Mouse (Mus musculus): ENCODE measurements around the gene Chrm3.

Chrm3 gene

DNA sequence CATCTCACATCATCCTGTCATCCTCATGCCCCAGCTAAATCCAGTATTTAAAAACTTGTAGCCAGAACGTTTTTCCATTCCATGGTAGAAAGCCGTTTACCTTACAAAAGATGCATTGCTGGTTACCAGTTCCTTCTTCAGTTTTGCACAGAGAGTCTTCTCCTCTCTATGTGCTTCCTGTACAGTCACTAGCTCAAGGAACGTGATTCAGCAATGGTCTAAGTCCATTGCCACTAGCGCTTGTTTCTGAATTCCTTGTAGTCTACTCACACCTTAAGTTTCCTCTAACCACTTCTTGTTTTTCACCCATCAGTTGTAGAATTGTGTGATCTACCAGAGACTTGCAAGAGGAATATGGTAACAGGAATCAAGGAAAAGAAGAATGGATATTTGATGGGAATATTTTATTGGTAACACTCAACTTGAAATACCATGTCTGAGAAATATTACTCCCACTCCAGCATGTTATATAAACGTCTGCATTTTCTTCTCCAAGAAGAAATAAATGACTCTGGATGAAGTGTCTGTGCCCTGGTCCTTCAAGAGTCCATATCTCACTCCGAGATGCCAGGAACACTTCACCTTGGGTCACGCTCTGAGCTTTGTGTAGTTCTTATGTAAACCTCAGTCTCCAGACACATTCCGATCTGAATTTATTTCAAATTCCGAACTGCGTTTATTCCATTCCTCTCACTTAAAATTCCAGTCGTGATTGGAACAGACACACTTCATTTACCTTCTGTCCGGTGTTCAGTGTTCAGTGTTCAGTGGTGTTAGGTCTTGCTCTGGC, 293.6 kb downstream of the Chrm3 start:
- peak; percentile 16 for DNase-seq

DNA sequence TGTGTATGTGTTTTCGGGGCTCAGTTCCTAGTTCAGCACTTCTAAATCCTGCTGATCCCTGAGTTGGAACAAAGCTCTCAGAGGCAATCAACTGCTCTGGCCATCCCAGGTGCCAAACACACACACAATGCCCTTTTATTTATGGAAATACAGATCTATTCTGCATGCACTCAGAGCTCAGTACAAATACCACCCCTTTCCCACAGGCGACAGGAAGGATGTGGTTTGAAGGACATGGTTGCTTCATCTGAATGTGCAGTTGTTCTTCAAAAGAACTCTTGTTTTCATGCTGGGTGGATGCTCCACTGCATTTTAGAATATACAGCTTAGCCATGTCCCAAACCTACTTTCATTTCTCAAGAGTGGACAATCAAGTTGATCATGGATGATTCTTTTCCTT, 294.9 kb downstream of the Chrm3 start:
- DNase-seq, result peak; percentile 70

DNA sequence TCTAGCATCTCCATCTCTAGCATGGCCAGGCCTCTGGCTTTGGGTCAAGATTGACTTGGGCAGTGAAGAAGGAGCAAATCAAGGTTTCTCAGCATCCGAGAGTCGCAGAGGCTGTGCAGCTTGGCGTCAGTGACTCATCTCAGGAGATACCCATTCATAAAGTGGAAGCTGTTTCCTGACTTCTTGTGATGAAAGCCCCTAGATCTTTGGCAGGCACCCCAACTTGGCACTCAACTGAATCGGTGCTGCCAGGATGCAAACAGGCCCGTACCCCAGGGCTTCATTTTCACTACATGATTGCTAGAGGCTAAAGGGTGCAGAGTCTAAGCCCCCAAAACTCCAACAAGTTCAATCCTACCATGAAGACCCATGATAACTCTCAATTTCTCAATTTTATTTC, 298.0 kb downstream of the Chrm3 start:
- DNase-seq, result no peak

DNA sequence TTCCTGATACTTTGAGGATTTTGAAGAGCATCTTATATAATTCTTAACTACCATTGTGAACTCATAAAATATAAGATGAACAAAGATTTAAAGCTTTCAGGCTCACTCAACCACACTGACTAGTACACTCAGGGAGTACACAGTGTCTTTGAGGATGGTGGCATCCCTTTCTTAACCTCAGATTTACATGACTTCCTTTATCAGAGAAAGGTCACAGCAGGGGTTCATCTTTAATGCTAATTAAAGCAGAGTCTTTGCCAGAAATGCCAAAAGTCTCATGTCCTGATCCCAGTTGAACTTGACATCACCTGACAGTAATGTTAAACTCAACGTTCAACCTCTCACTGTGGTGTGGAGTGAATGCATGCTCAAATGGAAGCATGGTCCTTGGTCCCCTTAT, 301.7 kb downstream of the Chrm3 start:
- DNase-seq, result no peak

DNA sequence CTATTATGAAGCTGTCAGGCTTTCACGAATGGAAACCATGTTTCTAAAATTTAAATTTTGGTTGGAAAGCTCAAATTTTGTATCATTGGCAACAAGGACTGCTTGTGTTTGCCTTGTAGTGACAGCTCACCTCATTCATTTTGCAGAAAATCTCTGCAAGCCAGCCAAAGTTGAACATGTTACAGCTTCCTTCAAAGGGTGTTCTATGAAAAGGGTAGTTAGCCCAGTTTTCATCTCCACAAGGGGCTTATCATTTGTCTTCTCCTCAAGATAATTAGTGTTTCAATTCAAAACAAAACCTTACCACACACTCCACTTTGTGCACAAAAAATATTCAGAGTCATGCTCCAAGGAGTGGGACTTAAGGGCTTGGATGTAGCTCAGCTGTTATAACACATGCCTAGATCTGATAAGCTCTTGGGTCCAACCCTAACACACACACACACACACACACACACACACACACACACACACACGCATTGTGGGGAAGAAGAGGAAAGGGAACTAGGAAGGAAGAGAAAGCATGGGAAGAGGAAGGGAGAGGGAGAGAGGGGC, 302.9 kb downstream of the Chrm3 start:
- no peak for DNase-seq

DNA sequence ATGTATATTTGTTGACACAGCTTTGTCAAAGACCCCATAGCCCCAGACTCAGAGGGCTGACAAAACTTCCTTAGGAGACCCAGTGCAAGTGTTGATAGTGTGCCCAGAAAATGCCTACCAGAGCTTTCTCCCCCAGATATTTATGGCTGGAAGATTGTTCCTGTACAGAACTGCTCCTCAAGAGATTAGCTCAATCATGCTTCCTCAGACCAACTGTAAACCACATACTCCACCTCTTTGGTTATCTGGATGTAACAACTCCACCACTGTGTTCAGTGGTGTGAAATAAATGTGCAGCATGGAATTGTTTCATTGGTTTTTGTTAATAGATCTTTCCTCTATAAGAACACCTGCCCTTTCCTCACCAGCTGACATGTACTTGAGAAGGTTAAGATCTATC, 306.6 kb downstream of the Chrm3 start:
- DNase-seq, result no peak

DNA sequence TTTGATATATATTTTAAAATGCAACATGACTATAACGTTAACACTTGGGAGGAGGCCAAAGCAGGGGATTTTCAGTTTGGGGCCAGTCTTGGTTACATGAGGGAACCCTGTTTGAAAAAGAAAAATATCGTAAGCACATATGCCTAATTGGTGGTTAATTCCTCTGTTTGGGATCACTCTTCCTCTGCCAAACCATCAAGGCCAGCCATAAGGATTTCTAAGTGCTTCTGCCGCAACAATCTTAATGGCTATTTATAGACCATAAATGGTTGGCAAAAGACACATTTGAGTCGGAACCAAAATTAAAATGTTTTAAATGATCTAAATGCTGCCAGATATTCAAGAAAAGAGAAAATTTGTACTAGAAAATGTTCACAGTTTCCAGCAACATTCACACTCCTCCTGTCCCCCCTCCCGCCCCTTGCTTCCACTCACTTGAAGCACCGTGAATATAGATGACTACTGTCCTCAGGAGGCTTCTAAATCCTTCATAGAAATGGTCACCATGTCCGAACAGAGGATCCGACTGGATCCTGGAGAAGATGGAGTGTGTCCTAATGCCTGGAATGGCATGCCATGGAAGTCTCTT, 307.3 kb downstream of the Chrm3 start:
- no peak for DNase-seq

DNA sequence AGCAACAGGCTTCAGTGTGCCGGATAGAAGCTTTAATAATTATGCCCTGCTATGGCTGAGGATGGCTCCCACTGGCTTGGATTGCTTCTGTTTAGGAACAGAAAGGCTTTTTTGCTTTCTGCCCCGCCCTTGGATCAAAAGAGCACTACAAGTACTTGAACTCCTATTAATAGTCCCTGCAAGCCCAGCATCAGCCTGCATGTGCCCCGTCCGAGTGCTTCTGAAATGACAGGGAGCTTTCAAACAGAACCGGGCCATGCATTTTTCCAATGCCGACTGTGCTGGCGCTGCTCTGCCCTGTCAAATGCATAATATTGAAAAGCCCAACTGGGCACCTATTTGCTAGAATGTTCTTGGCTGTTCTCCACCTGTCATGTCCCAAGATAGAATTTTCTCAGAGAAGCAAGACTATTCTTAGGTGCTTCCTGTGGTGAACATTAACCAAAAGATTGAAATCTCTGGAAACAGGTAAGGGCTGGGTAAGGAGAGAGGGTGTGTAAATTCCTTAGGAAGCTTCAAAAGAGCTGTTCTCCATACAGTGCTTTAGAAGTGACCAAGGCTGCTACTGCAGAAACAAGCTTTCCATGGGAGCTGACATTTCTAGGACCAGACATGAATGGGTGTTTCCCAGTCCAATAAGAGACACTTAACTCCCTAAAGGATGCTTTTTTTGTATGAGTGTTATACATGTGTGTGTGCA, 314.8 kb downstream of the Chrm3 start:
- no peak for DNase-seq

DNA sequence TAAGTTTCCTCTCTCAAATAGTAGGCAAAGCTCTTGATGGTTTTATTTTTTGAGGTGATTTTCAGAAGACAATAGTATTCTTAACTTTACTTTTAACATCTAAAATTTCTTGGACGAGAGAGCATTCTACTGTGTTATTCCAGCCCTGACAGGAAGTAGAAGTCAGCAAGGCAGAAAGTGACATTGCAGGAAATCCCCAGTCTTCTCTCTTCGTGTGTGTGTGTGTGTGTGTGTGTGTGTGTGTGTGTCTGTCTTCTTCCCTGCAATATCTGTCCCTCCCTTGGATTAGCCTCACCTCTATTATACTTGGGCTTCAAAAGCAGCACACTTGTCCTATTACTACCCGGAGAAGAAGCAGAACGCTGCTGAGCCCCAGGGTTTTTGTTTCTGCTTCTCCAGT, 316.6 kb downstream of the Chrm3 start:
- DNase-seq, result no peak

DNA sequence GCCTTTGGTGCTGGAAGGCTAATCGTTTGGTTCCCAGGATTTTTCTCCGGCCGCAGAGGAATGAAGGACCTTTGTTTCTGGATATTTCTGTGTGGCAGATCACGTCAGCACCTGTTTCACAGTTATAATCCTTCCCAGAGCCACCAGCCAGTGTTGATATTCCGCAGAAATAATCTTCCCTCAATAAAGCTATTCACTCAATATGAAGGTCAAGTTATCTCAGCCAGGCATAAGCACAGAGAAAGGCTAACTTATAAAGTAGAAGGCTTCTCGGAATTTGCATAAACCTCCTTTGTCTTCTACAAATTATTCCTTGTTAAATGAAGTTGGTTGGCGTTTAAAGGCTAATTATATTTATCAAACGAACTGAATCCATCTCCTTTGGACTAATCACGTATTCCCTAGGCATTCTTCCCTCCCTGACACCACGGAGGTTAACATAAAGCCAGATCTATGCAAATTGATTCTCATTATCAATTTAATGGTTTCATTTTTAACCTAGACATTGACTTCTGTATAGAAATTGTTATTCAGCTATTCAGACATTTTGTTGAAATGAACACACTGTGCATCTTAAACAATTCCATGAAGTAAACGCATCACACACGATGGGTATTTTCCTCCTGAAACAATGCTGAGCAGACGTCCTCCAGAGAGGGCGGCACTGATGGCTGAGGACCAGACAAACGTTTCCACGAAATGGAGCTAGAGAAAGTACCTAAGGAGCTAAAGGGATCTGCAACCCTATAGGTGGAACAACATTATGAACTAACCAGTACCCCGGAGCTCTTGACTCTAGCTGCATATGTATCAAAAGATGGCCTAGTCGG, 326.9 kb downstream of the Chrm3 start:
- DNase-seq, result no peak

DNA sequence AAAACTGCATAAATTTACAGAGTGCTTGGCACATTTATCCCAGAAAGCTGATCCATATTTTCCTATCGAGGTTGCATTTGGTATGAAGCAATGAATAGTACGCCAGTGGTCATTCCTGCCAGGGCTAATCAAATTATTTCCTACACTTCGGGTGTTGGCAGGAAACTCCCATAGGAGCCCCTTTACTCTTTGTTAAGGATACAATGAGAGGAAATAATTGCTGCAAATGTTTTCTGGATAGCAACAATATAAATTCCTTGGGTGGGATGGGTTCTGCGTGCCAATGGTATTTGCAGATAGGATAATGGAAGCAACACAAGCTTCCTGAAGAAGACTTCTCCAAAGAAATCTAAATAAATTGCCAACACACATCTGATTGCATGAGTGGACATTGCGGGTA, 329.1 kb downstream of the Chrm3 start:
- DNase-seq, result no peak

DNA sequence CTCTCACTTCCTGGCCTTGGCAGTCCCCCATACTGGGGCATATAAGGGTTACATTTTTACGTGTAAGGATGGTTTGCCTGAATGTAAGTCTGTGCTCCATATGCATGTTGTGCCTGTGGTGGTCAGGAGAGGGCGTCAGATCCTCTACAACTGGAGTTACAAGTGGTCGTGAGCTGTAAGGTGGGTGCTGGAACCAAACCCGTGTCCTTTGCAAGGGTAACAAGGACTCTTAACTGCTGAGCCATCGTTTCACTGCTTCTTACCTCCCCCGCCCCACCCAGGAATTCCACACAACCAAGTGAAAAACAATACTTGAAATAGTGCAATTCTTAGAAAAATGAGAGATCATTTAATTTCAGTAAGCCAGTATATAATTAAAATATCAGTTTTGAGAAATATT, 330.7 kb downstream of the Chrm3 start:
- no peak for DNase-seq

DNA sequence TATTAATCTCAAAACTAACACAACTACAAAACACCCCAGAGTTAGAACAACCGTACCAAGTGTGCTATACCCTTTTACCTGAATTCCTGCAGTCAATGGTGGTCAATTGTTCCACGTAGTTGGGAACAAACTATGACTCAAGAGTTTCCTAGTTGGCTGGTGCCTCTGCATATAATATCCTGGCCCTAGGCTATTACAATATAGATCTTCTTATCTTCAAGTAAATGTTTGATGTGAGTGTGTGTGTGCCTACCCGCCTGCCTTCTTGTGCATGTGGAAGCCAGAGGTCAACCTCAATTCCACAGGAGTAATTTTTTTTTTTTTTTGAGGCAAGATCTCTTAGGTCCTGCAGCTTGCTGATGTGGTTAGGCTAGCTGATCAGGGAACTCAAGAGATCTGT, 335.5 kb downstream of the Chrm3 start:
- DNase-seq, result no peak

DNA sequence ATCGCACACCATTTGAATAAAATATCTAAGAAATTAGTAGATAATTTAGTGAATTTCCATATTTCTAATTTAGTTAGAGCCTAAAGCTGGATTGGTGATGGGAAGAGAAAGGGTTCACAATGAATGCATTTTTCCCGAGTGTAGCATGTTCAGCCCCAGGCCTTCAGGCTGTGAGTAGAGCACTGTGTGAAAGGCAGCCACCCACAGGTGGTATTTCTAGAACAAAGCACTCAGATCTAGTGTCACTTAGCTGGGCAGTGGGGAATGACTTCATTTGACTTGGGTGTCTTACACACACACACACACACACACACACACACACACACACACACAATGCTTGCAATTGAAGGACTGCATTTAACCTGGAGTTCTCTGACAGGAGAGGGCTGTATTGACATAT, 337.5 kb downstream of the Chrm3 start:
- DNase-seq, result no peak

DNA sequence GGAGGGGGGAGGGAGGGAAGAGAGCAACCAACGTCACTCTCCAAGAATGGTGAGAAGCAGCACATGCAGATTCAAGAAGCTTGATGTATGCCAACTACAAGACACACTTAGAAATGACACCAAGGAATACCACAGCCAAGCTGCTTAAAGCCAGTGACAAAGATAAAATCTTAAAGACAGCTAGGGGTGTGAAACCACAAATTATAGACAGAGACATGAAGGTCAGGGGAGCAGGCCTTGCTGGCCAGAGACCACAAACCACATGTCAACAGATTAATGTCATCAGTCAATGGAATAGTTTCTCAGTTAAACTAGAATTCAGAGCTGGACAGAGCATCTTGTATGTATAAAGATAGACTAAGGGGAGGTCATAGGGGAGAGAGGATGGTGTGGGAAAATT, 341.4 kb downstream of the Chrm3 start:
- DNase-seq, result no peak

DNA sequence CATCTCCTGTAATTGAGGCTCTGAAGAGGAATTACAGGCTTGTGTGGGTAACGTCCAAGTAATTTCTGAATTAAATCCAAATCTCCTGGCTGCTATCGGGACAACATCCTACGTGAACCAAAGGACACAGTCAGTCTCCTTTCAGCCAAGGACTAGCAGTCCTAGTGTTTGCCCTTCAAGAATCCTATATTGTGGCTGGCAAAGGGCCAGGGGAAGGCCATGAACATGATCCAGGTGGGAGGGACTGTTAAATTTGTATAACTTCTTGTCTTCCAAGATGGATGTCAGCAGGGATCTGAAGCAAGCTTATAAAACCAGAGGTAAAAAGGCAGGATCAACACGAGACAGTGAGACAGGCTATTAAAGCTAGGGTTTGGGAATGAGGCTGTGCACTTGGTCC, 357.7 kb downstream of the Chrm3 start:
- no peak for DNase-seq

DNA sequence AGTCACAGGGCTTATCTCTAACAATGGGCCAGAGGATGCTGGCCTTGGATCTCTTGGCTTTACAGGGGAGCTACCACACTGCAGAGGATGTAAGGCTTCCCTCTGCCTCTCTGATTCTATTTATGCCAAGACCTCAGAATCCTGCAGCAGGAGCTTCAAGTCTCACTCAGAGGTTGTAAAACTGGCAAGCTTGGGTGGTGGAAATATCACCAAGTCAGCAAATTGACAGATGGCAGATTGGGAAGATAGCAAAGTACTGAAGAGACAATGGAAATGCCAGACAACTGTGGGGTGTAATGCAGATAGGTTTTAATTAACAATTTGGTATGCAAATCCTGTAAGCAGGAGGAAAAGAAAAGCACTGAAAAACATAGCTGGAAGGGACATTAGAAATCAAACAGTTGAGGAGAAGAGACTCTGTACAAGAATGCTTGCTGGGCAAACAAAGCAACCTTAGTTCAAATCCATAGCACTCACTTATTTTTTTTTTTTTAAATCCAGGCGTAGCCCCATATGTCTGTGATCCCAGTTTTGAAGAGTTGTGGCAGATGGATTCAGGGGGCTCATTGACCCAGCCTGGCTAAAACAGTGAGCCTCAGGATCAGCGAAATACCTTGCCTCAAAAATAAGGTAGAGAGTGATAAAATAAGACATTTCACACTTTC, 362.9 kb downstream of the Chrm3 start:
- DNase-seq, result no peak

DNA sequence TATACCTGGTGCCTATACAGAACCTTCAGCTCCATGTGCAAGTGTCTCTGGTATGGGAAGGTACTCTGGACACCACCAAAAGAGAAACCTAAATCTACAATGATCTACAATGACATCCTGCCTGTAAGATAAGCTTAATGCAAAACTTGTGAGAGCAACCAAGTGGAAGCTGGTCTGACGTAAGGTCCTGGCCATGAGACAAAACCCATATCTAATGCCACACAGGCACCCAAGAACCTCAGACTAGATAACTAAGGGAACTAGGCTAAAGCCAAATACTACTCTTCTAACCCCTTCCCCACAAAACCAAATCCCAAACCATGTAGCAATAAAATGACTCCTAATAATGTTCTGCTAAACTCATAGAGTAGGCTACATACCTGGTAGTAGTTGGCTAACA, 364.8 kb downstream of the Chrm3 start:
- no peak for DNase-seq

DNA sequence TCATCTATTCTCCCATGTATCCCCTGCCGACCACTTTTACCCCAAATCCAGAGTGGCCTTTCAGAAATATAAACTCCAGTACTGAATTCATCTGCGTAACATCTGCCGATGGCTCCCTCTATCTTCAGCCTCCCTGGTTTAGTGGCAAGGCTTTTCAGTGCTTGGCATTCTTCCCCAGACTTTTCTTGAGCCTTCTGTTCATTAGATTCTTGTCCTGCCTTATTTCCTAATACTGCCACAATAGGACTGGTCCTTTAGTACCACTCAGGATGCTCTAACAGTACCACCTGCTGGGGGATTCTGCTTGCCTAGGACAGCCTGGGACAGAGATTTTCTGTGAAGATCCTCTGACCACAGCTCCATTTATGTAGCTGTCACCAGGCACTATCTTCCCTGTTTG, 367.1 kb downstream of the Chrm3 start:
- DNase-seq, result no peak

DNA sequence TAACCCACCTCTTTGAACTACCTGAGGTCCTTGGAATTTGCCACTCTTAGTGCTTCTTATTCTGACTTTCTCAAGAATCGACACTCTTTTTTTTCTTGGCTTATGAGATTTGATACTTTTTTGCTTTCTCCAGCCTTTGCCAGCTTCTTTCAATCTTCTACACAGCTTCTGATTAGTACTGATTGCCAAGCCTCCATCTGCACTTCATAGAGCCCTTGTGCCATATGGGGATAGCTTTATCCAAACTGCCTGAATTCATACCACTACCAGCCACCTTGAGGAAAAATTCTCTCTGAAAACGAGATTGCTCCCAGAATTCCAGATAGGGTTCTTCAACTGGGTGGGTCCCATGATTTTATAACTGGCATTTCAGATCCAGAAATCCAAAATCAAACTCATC, 368.0 kb downstream of the Chrm3 start:
- no peak for DNase-seq

DNA sequence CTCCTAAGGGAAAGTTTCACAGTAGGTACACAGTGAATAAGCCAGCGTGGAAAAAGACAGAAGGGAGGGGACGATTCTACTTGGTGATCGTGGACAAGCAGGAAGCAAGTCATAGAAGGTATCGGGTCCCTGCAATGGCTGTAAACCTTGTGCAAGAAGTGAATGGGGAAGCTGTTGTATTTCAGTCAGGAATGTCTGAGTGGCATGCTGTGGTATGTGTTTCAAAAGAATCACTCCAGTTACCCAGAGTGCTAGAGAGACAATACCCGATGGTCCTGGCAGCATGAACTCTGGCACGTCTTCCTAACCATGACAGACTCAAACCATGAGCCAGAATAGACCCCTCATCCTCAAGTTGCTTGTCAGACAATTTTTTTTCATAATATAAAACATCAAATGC, 375.0 kb downstream of the Chrm3 start:
- no peak for DNase-seq

DNA sequence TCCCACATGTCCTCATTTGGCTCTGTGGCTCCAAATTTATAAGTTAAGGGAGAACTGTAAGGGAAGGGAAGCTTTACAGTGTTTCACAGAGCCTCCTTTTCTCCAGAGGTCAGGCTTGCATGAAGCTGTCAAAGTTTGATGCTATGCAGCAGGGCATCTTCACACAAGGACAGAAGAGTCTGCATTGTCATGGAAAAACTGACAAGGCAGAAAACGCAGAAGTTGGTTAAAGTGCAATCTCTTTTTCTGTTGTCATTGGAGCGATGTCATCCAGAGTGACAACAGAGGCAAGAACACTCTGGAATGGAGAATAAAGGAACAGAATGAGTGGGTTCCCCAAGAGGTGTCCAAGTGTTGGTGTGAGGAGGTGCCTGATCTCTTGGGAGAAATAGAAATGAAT, 377.4 kb downstream of the Chrm3 start:
- no peak for DNase-seq

DNA sequence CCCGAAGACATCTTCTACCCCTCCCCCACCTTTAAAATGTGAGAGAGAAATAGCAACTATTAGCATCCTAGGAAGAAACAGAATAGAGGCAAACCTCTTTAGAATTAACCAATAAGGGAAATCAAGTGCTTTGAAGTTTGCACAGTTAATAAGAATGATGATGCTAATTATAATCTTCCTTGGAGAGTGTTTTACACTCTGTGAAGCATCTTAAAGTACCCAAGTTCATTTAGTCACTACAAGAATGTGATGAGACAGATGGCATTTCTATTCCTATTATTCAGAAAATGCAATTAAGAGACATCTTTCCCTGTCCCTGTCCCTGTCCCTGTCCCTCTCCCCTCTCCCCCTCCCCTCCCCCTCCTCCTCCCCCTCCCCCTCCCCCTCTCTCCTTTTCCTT, 382.9 kb downstream of the Chrm3 start:
- DNase-seq, result no peak

Measured in thymus, postnatal 14 days (tissue).